Mouse (Mus musculus) forebrain, embryonic 14.5 days (tissue): ENCODE data around the gene P3h2. TPM values are rescaled to one million over a fixed set of nuclear protein-coding genes. Genes with fewer than 3 reads are reported as not detected.

Source experiments
- ATAC-seq: fragments of 200-750 bp; cut with Nextera tagmentation; 2 replicates; pipeline ENCODE4 v1.8.0; 2017; ENCODE audit warnings: mild to moderate bottlenecking, moderate library complexity
- DNase-seq: peaks from one replicate; pipeline ENCODE4 v3.0.0-alpha.2; 2015; ENCODE audit warnings: low spot score
- H3K27ac ChIP-seq: fragments of 300-500 bp; sonication (generic); 2 replicates; pipeline ENCODE4 v1.5.1; 2014; ENCODE audit warnings: low read depth, mild to moderate bottlenecking, control low read depth, low read length, moderate library complexity
- H3K27me3 ChIP-seq: fragments of 300-500 bp; sonication (generic); replicated peaks from 2 replicates; pipeline ENCODE4 v1.6.1; 2014; ENCODE audit warnings: low read length, control low read depth, mixed read lengths; ENCODE audit not compliant: control insufficient read depth, insufficient read depth
- H3K36me3 ChIP-seq: fragments of 300-500 bp; sonication (generic); 2 replicates; pipeline ENCODE4 v1.6.1; 2014; ENCODE audit warnings: low read length, control low read depth; ENCODE audit not compliant: control insufficient read depth, insufficient read depth
- H3K4me1 ChIP-seq: fragments of 300-500 bp; sonication (generic); 2 replicates; pipeline ENCODE4 v1.6.1; 2014; ENCODE audit warnings: antibody characterized with exemption, low read length, control low read depth; ENCODE audit not compliant: control insufficient read depth, insufficient read depth
- H3K4me2 ChIP-seq: fragments of 300-500 bp; sonication (generic); 2 replicates; pipeline ENCODE4 v1.6.1; 2014; ENCODE audit warnings: mild to moderate bottlenecking, control low read depth, low read length
- H3K4me3 ChIP-seq: fragments of 300-500 bp; sonication (generic); 2 replicates; pipeline ENCODE4 v1.5.1; 2014; ENCODE audit warnings: low read depth, low read length, control low read depth
- H3K9ac ChIP-seq: fragments of 300-500 bp; sonication (generic); 2 replicates; pipeline ENCODE4 v1.6.1; 2014; ENCODE audit warnings: mild to moderate bottlenecking, low read length, control low read depth, moderate library complexity
- H3K9me3 ChIP-seq: fragments of 300-500 bp; sonication (generic); replicated peaks from 2 replicates; pipeline ENCODE4 v1.6.1; 2016; ENCODE audit warnings: low read length, control low read depth, mixed read lengths; ENCODE audit not compliant: control insufficient read depth
- WGBS: fragments of 180-500 bp; shearing (Covaris S2); extraction: QIAGEN DNeasy Blood & Tissue Kit; methylation state at CpG from one replicate; pipeline ENCODE4 v1.1.7; 2014; 5-methylcytosine and 5-hydroxymethylcytosine counted together
- polyA plus RNA-seq: library from polyadenylated mRNA; unstranded; fragments of >200 nt; fragmentation: Nextera tagmentation; extraction: Ambion mirVana; gene quantifications from 2 replicates; pipeline ENCODE4 v1.2.1, GENCODE M21; 2014

Gene P3h2
- polyA plus RNA-seq, 1 experiment from 2014 or later: 0.51 TPM

- Histone ChIP-seq H3K27me3 (no peaks in the 10 kb centered on the region), H3K36me3 (no peaks in the 10 kb centered on the region), H3K9me3 (no peaks in the 10 kb centered on the region), H3K27ac (no peak overlapping the region), H3K4me3 (no peak overlapping the region), H3K9ac (no peak overlapping the region), H3K4me1 (peaks cover 2% of the 10 kb centered on the region; the same call in 1 of the 2 replicates), H3K4me2 (no peak overlapping the region)
- 32% methylated on average over 7 of the region's 7 CpGs for WGBS
- DNase-seq: no peak
- ATAC-seq: no peak
Measured at GRCm38 (mm10) chr16:26078923-26079351, 26.6 kb downstream of the P3h2 start.

- Histone ChIP-seq H3K4me1 (peaks cover 2% of the 10 kb centered on the region; the same call in 1 of the 2 replicates), H3K9me3 (no peaks in the 10 kb centered on the region), H3K27ac (no peak overlapping the region), H3K27me3 (no peaks in the 10 kb centered on the region), H3K4me2 (no peak overlapping the region), H3K36me3 (no peaks in the 10 kb centered on the region), H3K4me3 (no peak overlapping the region), H3K9ac (no peak overlapping the region)
- ATAC-seq: no peak
- DNase-seq: no peak
- WGBS: 50% methylated on average over 2 of the region's 2 CpGs
Measured at GRCm38 (mm10) chr16:26078100-26078422, 27.5 kb downstream of the P3h2 start.

- WGBS: 59% methylated on average over 10 of the region's 10 CpGs
- no peak for ATAC-seq
- Histone ChIP-seq H3K36me3 (no peaks in the 10 kb centered on the region), H3K4me3 (no peak overlapping the region), H3K27me3 (no peaks in the 10 kb centered on the region), H3K9ac (no peak overlapping the region), H3K27ac (no peak overlapping the region), H3K4me2 (no peak overlapping the region), H3K9me3 (no peaks in the 10 kb centered on the region), H3K4me1 (peaks cover 2% of the 10 kb centered on the region; the same call in 1 of the 2 replicates)
- DNase-seq: peak; percentile 11
Measured at GRCm38 (mm10) chr16:26077246-26078099, 28.1 kb downstream of the P3h2 start.

- H3K9me3 ChIP-seq: no peaks in the 10 kb centered on the region
- DNase-seq (no peak), ATAC-seq (no peak)
- H3K36me3 ChIP-seq: no peaks in the 10 kb centered on the region
- no peak overlapping the region for H3K9ac ChIP-seq
- H3K4me2 ChIP-seq: no peak overlapping the region
- no peak overlapping the region for H3K27ac ChIP-seq
- no peak overlapping the region for H3K4me3 ChIP-seq
- H3K4me1 ChIP-seq: peaks cover 2% of the 10 kb centered on the region; the same call in 1 of the 2 replicates
- H3K27me3 ChIP-seq: no peaks in the 10 kb centered on the region
Measured at GRCm38 (mm10) chr16:26075063-26075462, 30.5 kb downstream of the P3h2 start.

- Histone ChIP-seq H3K4me1 (no peaks in the 10 kb centered on the region), H3K4me2 (no peak overlapping the region), H3K4me3 (no peak overlapping the region), H3K27me3 (no peaks in the 10 kb centered on the region), H3K36me3 (no peaks in the 10 kb centered on the region), H3K27ac (no peak overlapping the region), H3K9me3 (no peaks in the 10 kb centered on the region), H3K9ac (no peak overlapping the region)
- 92% methylated on average over 3 of the region's 3 CpGs for WGBS
- no peak for ATAC-seq
- no peak for DNase-seq
Measured at GRCm38 (mm10) chr16:26070376-26070775, 35.2 kb downstream of the P3h2 start.

GRCm38 (mm10) chr16:26065060-26065459 is 40.5 kb downstream of the P3h2 start:
- no peak overlapping the region for H3K27ac ChIP-seq
- WGBS: 74% methylated on average over 6 of the region's 6 CpGs
- no peaks in the 10 kb centered on the region for H3K9me3 ChIP-seq
- no peaks in the 10 kb centered on the region for H3K4me1 ChIP-seq
- no peak overlapping the region for H3K9ac ChIP-seq
- no peaks in the 10 kb centered on the region for H3K27me3 ChIP-seq
- no peak overlapping the region for H3K4me2 ChIP-seq
- H3K36me3 ChIP-seq: no peaks in the 10 kb centered on the region
- ATAC-seq (no peak), DNase-seq (no peak)
- H3K4me3 ChIP-seq: no peak overlapping the region

- DNase-seq (peak; percentile 71), ATAC-seq (peak; percentile 81)
- Histone ChIP-seq H3K4me2 (no peak overlapping the region), H3K9me3 (no peaks in the 10 kb centered on the region), H3K4me1 (no peaks in the 10 kb centered on the region), H3K27ac (no peak overlapping the region), H3K9ac (no peak overlapping the region), H3K36me3 (no peaks in the 10 kb centered on the region), H3K4me3 (no peak overlapping the region), H3K27me3 (no peaks in the 10 kb centered on the region)
- WGBS: 37% methylated on average over 5 of the region's 5 CpGs
Measured at GRCm38 (mm10) chr16:26060239-26061085, 45.1 kb downstream of the P3h2 start.

GRCm38 (mm10) chr16:26053631-26054030 is 52.0 kb downstream of the P3h2 start:
- no peak overlapping the region for H3K27ac ChIP-seq
- H3K4me2 ChIP-seq: no peak overlapping the region
- H3K36me3 ChIP-seq: no peaks in the 10 kb centered on the region
- DNase-seq: no peak
- H3K27me3 ChIP-seq: no peaks in the 10 kb centered on the region
- WGBS: 79% methylated on average over 3 of the region's 3 CpGs
- H3K9me3 ChIP-seq: no peaks in the 10 kb centered on the region
- no peak overlapping the region for H3K4me3 ChIP-seq
- H3K4me1 ChIP-seq: no peaks in the 10 kb centered on the region
- ATAC-seq: no peak
- no peak overlapping the region for H3K9ac ChIP-seq
